Mouse (Mus musculus): ENCODE data around the gene Lmln.
"Not testable (repeated sequence)": the region's sequence is repeated elsewhere in the genome, so short reads cannot be mapped to it uniquely, and the experiment has no call there.

The Lmln gene

DNA sequence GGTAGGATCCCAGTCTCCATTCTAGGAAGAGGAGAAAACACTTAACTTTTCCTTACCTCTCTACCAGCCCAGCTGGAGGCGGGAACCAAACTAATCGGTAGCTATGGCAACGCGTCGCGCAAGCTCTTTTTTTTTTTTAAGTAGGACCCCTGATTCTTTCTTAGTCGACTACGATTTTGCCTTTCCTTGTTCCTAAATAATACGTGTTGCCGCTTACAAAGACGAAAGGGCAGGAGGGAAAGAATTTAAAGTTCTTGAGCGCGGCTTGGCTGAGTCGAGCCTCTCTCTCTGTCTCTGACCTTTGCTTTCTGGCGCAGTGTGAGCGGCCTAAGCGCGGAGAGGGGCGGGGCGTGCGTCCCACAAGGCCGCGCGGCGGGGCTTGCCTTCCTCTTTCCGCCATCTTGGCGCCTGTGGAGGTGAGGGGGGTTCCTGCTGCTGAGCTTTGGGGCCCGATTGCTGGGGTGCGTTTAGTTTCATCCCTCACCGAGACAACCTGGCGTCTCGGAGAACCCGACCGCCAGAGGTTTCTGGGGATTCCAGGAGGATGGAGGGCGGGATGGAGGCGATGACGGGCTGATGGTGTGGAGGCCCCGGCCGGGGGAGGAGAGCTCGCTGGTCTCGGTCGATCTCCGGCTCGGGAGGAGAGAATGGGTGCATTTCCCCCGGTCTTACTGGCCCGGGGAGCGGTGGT lies 6.1 kb upstream of the Lmln start, which contains the start of the genes Iqcg and Rpl35a:
TSS of gene Iqcg (minus strand) at position 124 of the 691 bp plus-strand sequence.
TSS of gene Rpl35a (plus strand) at position 359 of the 691 bp plus-strand sequence.
- ATAC-seq (ENCODE audit: insufficient number of reproducible peaks, low FRiP score, low TSS enrichment), result peak; percentile 90

- ATAC-seq (ENCODE audit: insufficient number of reproducible peaks, low FRiP score, low TSS enrichment), result no peak
These were observed 5.5 kb upstream of the Lmln start for GRCm38 (mm10) chr16:33056786-33057185.

- ATAC-seq (ENCODE audit: insufficient number of reproducible peaks, low FRiP score, low TSS enrichment), result no peak
These were observed 4.3 kb upstream of the Lmln start for GRCm38 (mm10) chr16:33058033-33058432.

- not testable (repeated sequence) for ATAC-seq (ENCODE audit: insufficient number of reproducible peaks, low FRiP score, low TSS enrichment)
These were observed 3.7 kb upstream of the Lmln start for GRCm38 (mm10) chr16:33058656-33059055.

DNA sequence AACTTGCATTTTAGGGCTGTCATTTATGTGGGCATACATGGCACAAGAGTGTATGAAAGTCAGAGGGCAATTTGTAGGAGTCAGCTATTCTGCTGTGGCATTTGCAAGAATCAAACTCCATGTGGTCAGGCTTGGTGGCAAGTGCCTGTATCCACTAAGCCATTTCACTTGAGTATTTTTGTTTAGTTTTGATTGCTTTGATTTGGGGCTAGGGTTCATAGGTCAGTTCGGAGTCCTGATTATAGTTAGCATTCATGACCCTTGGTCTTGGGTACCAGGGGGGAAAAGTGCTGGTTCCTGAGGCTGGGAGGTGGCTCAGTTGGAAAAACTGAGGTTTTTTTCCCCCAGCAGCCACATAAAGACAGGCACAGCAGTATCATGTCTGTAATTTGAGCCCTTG lies 2.9 kb upstream of the Lmln start:
- no peak for ATAC-seq (ENCODE audit: insufficient number of reproducible peaks, low FRiP score, low TSS enrichment)

DNA sequence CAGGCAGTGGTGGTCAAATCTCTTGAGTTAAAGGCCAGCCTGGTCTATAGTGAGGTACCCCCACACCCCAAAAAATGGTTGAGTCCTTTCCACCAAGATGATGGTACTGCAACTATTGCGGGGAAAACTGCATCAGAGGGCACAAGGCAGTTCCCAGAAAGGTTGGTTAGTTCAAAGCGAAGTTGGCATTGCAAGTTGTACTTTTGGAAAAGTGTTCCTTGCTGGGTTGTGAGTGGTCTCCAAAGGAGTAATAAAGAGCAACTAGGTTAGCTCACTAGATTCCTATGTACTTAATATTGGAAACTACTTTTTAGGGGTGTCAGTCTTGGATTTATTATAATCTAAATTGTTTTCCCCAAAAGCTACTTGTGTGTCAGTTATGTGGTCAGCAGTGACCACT lies 1.4 kb upstream of the Lmln start:
- no peak for ATAC-seq (ENCODE audit: insufficient number of reproducible peaks, low FRiP score, low TSS enrichment)

DNA sequence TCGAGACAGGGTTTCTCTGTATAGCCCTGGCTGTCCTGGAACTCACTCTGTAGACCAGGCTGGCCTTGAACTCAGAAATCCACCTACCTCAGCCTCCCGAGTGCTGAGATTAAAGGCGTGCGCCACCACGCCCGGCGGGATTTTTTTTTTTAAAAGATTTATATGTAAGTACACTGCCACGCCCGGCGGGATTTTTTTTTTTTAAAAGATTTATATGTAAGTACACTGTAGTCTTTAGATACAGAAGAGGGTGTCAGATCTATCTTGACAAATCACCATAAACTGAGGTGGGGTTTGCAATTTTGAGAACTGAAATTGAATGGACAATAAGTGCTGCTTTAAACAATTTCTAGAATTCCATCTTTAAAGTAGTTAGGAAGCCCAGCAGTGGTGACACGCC lies 921 bp upstream of the Lmln start:
- no peak for ATAC-seq (ENCODE audit: insufficient number of reproducible peaks, low FRiP score, low TSS enrichment)

DNA sequence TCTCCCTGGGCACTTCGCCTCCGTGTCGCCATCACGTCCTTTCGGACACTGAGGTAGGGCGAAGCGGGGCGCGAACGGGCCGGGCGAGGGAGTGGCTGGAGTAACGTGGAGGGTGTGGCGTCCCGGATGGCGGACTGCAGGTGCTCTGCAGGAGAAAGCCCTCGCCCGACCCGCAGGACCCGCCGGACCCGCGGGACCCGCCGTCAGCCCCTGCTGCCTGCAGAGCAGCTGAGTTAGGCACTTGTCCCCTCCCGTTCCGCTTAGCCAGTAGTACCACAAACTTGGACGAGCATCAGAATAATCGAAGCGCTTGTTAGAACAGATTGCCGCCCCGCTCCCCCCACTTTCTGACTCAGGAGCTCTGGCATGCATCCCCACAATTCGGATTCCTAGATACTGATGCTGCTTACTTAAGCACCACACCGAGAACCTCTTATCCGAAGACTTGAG lies 386 bp downstream of the Lmln start:
- ATAC-seq (ENCODE audit: insufficient number of reproducible peaks, low FRiP score, low TSS enrichment), result peak; percentile 65

DNA sequence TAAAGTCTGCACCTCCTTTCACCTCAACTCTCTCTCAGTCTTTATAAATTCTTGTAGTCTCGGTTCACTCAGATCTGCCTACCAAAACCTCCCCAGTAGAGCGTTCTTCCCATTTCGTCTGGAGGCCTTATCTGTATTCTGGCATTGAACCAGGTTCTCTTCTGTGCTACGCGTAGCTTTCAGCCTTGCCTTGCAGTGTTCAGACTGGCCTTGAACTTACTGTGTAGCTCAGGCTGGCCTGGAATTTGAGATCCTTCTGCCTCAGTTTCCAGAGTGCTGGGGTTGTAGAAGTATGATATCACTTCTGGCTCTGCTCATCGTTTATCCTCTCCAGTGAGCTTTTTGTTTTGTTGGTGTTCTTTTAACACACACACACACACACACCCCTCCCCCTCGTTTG lies 946 bp downstream of the Lmln start:
- ATAC-seq (ENCODE audit: insufficient number of reproducible peaks, low FRiP score, low TSS enrichment), result no peak

DNA sequence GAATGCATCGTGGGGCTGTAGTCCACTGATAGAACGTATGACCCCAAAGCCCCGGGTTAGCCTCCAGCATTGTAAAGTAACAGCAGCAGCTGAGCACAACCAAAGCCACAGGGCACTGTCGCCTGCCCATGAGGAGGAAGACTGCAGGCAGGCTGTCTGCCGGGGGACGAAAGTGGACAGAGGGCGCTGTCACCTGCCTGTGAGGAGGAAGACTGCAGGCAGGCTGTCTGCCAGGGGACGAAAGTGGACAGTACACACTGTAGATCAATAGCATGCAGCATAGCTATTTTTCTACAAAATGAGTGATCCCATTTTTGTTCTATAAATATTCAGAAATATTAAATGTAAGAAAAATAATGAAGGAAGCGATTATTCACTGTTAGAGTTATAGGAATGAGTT lies 2.3 kb downstream of the Lmln start:
- ATAC-seq (ENCODE audit: insufficient number of reproducible peaks, low FRiP score, low TSS enrichment), result no peak

DNA sequence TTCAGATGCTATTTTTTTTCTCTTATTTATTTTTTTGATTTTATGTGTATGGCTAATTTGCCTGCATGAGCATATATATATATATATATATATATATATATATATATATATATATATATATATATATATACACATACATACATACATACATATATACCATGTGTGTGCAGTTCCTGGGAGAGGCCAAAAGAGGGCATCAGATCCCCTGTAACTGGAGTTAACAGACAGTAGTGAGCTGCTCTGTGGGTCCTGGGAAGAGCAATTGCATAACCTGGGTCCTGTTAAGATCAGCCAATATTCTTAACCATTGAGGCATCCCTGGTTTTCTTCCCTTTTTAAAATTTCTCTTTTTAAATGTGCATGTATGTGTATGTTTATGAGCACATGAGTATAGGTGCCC lies 8.6 kb downstream of the Lmln start:
- ATAC-seq (ENCODE audit: insufficient number of reproducible peaks, low FRiP score, low TSS enrichment), result no peak

DNA sequence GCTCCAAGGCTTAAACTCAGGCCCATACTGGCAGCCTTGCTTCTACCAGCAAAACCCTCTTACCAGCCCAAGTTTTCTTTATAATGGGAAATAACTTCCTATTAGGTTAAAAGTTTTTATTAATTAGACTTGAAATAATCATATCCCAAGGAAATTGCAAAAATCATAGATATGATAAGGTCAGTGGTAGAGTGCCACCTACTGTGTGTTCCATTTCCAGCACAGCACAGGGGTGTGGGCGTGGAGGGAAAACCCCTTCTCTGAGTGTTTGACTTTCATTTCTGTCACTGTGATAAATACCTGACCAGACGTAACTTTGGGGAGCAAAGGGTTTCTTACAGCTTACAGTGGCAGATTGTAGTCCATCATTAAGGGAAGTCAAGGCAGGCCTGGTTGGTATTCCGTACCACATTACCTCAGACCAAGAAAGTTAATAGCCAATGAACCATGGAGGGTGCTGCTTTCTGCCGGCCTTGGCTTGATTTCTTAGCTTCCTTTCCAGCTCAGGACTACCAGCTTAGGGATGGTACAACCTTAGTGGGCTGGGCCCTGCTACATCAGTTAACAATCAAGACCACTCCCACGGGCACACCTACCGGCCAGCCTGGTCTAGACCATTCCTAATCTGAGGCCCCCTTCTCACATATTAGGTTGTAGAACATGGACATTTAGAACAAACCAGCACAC lies 10.7 kb downstream of the Lmln start:
- ATAC-seq (ENCODE audit: insufficient number of reproducible peaks, low FRiP score, low TSS enrichment), result no peak

DNA sequence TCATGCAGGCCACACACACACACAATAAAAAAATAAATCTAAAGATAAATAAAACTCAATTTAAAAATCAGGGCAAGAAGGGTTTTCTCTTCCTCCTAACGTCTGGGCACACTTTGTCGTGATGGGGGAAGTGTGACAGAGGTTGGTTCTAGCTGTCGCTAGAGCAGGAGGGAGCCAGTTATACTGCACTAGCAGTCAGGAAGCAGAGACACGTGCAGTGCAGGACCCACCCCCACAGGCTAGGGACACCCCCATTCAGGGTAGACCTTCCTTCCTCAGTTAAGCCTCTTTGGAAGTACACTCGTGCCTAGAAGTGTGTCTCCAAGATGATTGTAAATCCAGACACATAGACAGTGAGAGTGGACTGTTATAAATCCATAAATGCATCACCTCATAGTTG lies 12.6 kb downstream of the Lmln start:
- ATAC-seq (ENCODE audit: insufficient number of reproducible peaks, low FRiP score, low TSS enrichment), result no peak

- no peak for ATAC-seq (ENCODE audit: insufficient number of reproducible peaks, low FRiP score, low TSS enrichment)
These were observed 13.8 kb downstream of the Lmln start for GRCm38 (mm10) chr16:33076078-33076477.

GRCm38 (mm10) chr16:33077069-33077627 lies 14.8 kb downstream of the Lmln start:
- ATAC-seq (ENCODE audit: insufficient number of reproducible peaks, low FRiP score, low TSS enrichment), result no peak

DNA sequence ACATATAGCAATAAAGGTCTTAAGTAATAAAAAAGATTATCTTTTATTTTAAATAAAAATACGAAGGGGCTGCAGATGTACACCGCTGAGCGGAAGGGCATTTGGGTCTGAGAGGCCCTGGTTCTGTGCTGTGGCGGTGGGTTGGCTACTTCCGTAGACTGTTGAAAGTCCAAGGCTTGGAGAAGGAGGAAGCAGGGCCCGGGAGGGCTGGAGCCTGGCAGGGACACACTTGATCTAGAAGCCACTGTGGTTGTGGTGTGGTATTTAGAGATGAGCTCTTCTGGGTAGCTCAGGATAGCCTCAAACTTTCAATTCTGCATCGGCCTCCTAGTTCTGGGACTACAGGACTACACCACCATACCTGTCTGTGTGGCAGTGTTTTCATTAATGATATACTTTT lies 17.7 kb downstream of the Lmln start:
- no peak for ATAC-seq (ENCODE audit: insufficient number of reproducible peaks, low FRiP score, low TSS enrichment)

- ATAC-seq (ENCODE audit: insufficient number of reproducible peaks, low FRiP score, low TSS enrichment), result no peak
These were observed 20.6 kb downstream of the Lmln start for GRCm38 (mm10) chr16:33082951-33083350.

DNA sequence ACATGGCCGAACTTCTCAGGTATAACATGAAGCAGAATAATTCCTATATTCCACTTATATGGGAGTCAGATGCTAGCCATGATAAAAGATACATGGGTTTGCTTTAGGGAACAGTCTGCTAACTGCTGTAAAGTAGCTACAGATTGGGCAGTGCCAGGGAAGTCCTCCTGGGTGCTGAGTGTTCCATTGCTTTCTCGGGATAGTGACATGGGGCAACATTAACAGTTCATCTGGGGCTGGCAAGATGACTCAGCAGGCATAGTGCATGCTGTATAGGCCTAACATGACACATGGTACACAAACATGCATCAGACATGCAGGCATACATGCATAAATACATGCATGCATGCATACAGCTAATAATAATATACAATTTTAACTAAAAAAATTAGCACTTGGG lies 21.7 kb downstream of the Lmln start:
- ATAC-seq (ENCODE audit: insufficient number of reproducible peaks, low FRiP score, low TSS enrichment), result no peak

DNA sequence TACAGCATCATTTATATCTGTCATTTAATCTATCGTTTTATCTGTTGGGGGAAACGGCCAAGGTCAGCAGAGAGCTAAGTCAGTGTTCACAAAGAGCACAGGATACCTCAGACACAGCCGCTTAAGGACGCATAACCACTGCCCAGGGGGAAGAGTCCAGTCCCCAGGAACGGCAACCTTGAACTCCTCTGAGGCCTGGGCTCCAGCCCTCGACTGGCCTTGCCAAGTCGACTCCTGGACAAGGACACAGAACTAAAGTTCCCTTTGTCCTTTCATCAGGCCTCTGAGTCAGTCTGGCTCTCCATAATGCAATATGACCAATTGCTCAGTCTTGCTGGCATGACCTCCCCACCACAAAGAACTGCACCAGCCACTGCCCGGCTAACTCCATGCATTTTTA lies 23.3 kb downstream of the Lmln start:
- ATAC-seq (ENCODE audit: insufficient number of reproducible peaks, low FRiP score, low TSS enrichment), result no peak

- ATAC-seq (ENCODE audit: insufficient number of reproducible peaks, low FRiP score, low TSS enrichment), result no peak
These were observed 51.4 kb downstream of the Lmln start for GRCm38 (mm10) chr16:33113726-33114125.

- ATAC-seq (ENCODE audit: insufficient number of reproducible peaks, low FRiP score, low TSS enrichment), result no peak
These were observed 61.1 kb downstream of the Lmln start for GRCm38 (mm10) chr16:33123373-33123772.
